Mouse (Mus musculus) thymus, postnatal 0 days (tissue): ENCODE measurements around the gene Gm20388. TPM values are rescaled to one million over a fixed set of nuclear protein-coding genes. Genes with fewer than 3 reads are reported as not detected.
A peak's percentile ranks its signal among the peaks of the same experiment; 100 is the strongest.

Experiments used
- DNase-seq: peaks from one replicate; pipeline ENCODE4 v3.0.0-alpha.2; 2015; ENCODE audit warnings: low spot score
- polyA plus RNA-seq: library from polyadenylated mRNA; unstranded; fragments of >200 nt; fragmentation: Nextera tagmentation; extraction: Ambion mirVana; gene quantifications from 2 replicates; pipeline ENCODE4 v1.2.1, GENCODE M21; 2015

Gene Gm20388
- polyA plus RNA-seq, 1 experiment from 2014 or later, result not detected

- DNase-seq, result no peak
Observed at GRCm38 (mm10) chr8:122898018-122898417, 2987.4 kb downstream of the Gm20388 start.

DNA sequence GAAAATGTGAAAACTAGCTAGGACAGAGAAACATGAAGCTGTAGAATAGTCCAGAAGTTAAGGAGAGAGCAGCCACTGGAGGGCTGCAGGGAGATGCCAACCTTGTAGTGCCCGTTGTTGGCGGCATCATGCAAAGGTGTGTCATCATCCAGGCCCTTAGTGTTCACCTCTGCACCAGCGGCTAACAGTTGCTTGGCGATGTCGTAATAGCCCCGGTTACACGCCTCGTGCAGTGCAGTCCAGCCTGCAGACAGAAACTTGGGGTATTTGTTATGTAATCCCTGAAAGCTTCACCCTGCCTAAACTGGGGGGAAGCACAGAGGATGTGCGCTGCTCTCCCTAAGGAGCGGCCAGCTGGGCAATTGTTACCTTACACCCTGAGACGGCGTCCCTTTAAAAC, 2987.8 kb downstream of the Gm20388 start:
- DNase-seq, result no peak

GRCm38 (mm10) chr8:122899085-122899484, 2988.4 kb downstream of the Gm20388 start:
- DNase-seq, result no peak

- DNase-seq, result no peak
Observed at GRCm38 (mm10) chr8:122901476-122901875, 2990.8 kb downstream of the Gm20388 start.

DNA sequence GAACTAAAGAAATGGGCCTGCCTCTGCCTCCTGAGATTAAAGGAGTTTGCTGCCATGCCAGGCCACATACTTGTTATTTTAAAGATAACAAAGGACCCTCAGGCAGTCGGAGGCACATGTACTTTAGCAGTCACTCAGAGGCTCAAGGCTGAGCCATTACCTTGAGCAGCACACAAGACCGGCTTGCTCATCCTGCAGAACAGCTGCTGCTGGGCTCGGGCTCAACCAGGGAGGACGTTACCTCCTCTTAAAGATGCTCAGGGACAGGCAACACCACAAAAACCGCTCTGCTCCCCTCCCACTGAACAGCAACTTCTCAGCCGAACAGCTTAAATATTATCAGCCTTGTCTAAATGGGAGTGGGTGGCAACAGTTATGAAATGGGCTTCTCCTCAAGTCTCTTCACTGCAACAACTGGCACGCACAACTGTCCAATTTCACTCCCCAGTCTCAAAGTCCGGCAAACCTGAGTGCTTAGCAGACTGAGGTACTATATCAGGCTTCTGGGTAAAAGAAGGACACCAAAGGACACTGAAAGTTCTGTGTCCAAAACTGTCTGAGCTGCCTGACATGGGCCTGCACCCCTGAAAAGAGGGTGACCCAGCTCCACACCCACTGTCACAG, 2991.4 kb downstream of the Gm20388 start:
- DNase-seq, result no peak

- DNase-seq, result no peak
Observed at GRCm38 (mm10) chr8:122902581-122902980, 2991.9 kb downstream of the Gm20388 start.

DNA sequence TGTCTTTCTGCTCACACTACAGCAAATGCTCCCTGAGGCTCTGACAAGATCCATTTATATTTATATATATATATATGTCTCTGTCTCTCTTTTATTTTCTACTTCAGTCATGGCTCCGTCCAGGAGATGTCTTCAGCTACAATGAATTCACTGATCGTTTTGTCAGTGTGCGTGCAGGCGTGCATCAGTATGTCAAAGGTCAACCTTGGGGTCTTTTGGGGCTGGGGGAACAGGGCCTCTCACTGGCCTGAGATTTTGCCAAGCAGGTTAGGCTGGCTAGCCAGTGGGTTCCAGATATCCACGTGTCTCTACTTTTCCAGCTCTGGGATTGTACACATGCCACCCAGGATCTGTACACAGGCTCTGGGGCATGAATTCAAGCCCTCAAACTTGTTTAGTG, 2992.4 kb downstream of the Gm20388 start:
- no peak for DNase-seq

GRCm38 (mm10) chr8:122904496-122904895, 2993.9 kb downstream of the Gm20388 start:
- no peak for DNase-seq

GRCm38 (mm10) chr8:122905346-122905745, 2994.7 kb downstream of the Gm20388 start:
- no peak for DNase-seq

GRCm38 (mm10) chr8:122906463-122907021, 2995.9 kb downstream of the Gm20388 start:
- peak; percentile 89 for DNase-seq

DNA sequence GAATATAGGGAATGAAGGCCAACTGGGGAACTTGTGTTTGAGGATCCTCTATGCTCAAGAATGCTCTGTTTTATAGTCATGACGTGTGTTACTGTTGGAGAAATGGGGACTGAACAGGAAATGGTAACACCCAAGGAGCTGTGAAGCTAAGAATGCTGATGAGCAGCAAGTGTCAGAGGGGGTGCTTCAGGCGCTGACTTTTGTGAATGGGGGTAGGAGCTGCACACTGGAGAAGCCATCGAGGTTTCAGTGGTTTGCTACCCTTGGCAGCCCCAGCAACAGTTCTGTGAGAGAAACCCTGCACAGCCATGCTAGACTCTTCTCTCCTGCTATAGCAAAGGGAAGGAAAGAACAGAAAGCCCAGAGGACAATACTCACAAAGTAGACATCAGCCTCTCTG, 3001.5 kb downstream of the Gm20388 start:
- DNase-seq, result peak; percentile 36

GRCm38 (mm10) chr8:122912871-122913270, 3002.2 kb downstream of the Gm20388 start:
- DNase-seq, result no peak

GRCm38 (mm10) chr8:122916766-122917165, 3006.1 kb downstream of the Gm20388 start:
- peak; percentile 29 for DNase-seq

GRCm38 (mm10) chr8:122917531-122918392, 3007.1 kb downstream of the Gm20388 start:
- peak; percentile 44 for DNase-seq

- peak; percentile 57 for DNase-seq
Observed at GRCm38 (mm10) chr8:122918438-122919107, 3007.9 kb downstream of the Gm20388 start.

GRCm38 (mm10) chr8:122920890-122921289, 3010.2 kb downstream of the Gm20388 start:
- no peak for DNase-seq

DNA sequence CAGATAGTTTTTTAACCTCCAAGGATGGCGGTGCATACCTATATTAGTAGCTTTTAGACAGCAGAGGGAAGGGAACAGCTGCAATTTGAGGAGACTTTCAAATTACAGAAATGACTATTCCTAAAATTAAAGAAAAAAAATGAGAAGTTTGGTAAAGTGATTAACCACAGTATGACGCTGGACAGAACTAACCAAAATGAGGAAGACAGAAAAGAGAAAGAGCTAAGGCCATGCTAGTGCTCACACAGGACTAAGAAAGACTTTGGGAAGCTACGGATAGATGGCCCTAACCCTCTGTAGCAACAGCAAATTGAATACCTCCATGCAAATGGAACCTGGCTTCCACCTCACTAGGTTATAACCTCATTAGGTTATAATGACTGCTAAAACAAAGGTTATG, 3012.3 kb downstream of the Gm20388 start:
- DNase-seq, result no peak

DNA sequence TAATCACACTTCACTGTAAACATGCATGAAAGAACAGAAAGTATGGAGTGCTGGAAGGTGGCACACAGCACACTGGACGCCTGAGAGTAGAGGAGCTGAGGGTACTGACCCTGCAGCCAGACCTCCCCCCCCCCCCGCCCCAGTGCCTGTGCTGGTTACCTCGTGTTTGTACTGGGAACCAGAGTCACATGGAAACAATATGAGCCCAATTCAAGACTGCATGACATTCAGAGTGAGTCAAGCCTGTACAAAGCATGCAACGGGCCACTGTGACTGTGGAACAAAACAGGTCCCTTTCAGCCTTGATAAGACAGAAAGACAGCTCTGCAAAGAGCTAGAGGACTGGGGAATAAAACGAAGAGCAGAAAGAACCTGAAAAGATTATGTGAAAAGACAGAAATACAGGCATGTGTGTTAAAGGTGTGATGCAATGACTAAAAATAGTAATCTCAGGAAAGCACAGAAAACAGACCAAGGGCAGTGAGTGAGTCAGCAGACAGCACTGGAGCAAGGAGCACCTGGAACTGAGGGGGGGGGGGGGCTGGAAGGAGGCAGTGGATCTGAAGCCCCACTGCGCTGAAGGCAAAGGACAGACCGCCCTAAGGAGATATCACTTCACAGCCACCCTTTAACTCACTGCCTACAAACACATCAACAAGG, 3012.9 kb downstream of the Gm20388 start:
- DNase-seq, result no peak

- peak; percentile 46 for DNase-seq
Observed at GRCm38 (mm10) chr8:122924091-122924490, 3013.4 kb downstream of the Gm20388 start.

DNA sequence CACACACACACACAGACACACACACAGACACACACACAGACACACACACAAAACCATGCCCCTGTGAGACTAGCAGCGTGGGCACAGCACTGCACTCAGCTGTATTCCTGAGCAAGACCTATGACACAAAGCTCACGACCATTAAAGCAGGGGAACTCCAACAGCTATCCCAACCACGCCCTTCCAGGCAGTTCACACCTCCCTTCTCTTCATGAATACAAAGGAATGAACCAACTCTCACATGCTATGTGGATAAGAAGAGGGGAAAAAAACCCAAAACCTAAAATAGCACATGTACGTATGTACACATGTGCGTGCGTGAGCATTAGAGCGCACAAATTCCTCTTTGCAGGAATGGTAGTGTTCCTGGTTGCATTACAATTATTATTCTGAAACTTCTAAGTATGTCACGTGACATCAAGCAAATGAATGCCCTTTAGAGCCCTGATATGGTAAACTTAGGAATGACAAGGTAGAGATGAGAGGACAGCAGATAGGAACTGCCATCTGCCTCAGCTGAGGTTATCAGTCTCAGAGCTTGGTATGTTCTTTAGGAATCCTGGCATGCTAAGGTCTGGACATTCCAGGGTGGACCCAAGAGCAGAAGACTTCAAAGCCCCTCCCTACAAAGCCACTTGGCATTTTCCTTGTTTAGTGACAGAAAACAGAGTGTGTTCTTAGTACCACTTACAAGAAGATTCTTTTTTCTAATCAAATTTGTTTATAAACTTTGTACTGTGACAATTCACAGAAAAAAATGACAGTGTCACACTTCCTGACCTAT, 3015.5 kb downstream of the Gm20388 start:
- DNase-seq, result no peak
